Mouse (Mus musculus): ENCODE measurements around the gene 1110057P08Rik.
"Not testable (repeated sequence)": the region's sequence is repeated elsewhere in the genome, so short reads cannot be mapped to it uniquely, and the experiment has no call there.

1110057P08Rik gene

DNA sequence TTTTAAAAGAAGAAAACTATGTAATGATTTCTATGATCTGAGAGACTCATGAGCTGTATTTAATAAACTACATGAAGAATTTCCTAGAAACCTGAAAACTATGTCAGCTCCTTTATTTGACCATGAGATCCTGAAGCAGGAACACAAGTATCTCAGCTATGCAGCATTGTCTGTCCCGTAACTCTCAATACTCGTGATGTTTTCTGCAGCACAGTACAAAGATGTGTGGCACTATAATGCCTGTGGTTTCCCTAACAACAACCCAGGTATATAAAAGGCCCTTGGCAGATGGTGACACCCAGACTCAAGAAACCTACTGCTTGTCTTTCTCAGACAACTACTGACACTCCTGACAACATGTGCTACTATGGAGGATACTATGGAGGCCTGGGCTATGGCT, at the start of gene 1110057P08Rik:
Gene 1110057P08Rik, plus strand, starts transcription at position 301 of the 400 bp plus-strand sequence.
- in situ Hi-C loops (cut with MboI; ENCODE audit: low pct_unique_long_range_greater_than_20kb in 1 of 2, low sequenced_read_pairs in 2 of 2, unreplicated experiment in 1 of 2): no loop called here

DNA sequence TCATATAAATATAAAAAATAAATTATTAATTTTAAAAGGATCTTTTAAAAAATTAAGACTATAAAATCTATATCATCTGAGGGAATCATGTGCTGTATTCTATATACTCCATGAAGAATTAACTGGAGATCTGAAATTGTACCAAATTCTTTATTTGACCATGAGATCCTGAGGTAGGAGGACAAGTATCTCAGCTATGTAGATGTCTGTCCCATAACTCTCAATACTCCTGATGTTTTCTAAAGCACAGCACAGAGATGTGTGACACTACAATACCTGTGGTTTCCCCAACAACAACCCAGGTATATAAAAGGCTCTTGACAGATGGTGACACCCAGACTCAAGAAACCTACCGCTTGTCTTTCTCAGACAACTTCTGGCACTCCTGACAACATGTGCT, 34.0 kb upstream of the 1110057P08Rik start, which contains the start of gene Gm6358:
Gene Gm6358, plus strand, starts transcription at position 301 of the 400 bp plus-strand sequence.
- in situ Hi-C loops (cut with MboI; ENCODE audit: low pct_unique_long_range_greater_than_20kb in 1 of 2, low sequenced_read_pairs in 2 of 2, unreplicated experiment in 1 of 2): no loop called here

- in situ Hi-C loops (cut with MboI; ENCODE audit: low pct_unique_long_range_greater_than_20kb in 1 of 2, low sequenced_read_pairs in 2 of 2, unreplicated experiment in 1 of 2): no loop called here
Observed at GRCm38 (mm10) chr16:89150786-89151185, 23.7 kb upstream of the 1110057P08Rik start, which contains the start of gene Gm10061. Gm10061 (plus strand) TSS chr16:89151086.

- in situ Hi-C loops (cut with MboI; ENCODE audit: low pct_unique_long_range_greater_than_20kb in 1 of 2, low sequenced_read_pairs in 2 of 2, unreplicated experiment in 1 of 2): no loop called here
Observed at GRCm38 (mm10) chr16:89157652-89158051, 16.9 kb upstream of the 1110057P08Rik start, which contains the start of gene Gm9789. Gm9789 (plus strand) TSS chr16:89157952.

- in situ Hi-C loops (cut with MboI; ENCODE audit: low pct_unique_long_range_greater_than_20kb in 1 of 2, low sequenced_read_pairs in 2 of 2, unreplicated experiment in 1 of 2): not testable (repeated sequence)
Observed at GRCm38 (mm10) chr16:89169190-89169589, 5.3 kb upstream of the 1110057P08Rik start, which contains the start of gene Gm7735. Gm7735 (plus strand) TSS chr16:89169490.

GRCm38 (mm10) chr16:89188621-89189020, 14.1 kb downstream of the 1110057P08Rik start:
- in situ Hi-C loops (cut with MboI; ENCODE audit: low pct_unique_long_range_greater_than_20kb in 1 of 2, low sequenced_read_pairs in 2 of 2, unreplicated experiment in 1 of 2): no loop called here

GRCm38 (mm10) chr16:89205561-89205960, 31.0 kb downstream of the 1110057P08Rik start, which contains the start of gene Krtap20-2:
Krtap20-2 (plus strand) TSS chr16:89205861.
- in situ Hi-C loops (cut with MboI; ENCODE audit: low pct_unique_long_range_greater_than_20kb in 1 of 2, low sequenced_read_pairs in 2 of 2, unreplicated experiment in 1 of 2): no loop called here
